Mouse (Mus musculus): ENCODE results near the gene 6430531B16Rik. TPM values are rescaled to one million over a fixed set of nuclear protein-coding genes. Genes with fewer than 3 reads are reported as not detected.
A peak's percentile ranks its signal among the peaks of the same experiment; 100 is the strongest.

6430531B16Rik gene
- total and polyA plus RNA-seq, 2 experiments from 2014 or later = 0.23 TPM; not detected in 1

DNA sequence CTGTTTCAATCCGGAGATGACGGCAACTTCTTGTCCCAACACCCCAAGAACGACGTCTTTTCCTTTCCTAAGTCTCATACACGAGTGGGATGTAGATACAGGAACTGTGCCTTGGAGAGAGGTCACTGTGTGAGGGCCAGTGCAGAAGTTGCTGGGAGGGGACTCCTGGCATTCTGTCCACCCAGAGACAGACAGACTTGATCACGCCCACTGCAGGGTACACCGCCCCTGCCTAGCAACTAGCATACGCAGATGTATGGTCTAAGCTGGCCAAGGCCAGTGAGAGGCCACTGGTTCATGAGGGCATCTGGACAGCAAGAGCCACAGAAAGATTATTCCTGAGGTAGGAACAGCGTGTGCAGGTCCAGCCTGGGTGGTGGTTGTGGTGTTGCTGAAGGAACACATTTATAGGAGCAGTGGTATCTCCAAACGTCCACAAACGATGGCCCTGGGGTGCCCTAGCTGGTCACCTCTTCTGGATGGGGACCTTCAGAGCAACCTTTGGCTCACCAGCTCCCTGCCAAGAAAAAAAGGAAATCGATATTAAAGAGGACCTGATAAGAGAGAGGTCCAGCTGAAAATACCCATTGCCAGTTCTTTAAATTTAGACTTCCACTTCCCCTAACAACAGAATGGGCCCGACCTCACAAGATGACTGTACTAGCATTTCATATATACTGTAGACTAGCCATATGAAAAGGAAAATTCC is 610 bp upstream of the 6430531B16Rik start:
- Histone ChIP-seq H3K27ac (ENCODE audit: low read depth) (no peak overlapping the region), H3K27me3 (ENCODE audit: control insufficient read depth, insufficient read depth, low read length) (no peaks in the 10 kb centered on the region), H3K4me2 (ENCODE audit: low read depth, low read length) (peak overlapping the region; percentile 78), H3K4me3 (ENCODE audit: low read depth, low read length) (peak overlapping the region; percentile 49), H3K4me1 (ENCODE audit: control insufficient read depth, insufficient read depth) (peaks cover 14% of the 10 kb centered on the region), H3K9ac (replicated peaks; ENCODE audit: low read depth, low read length) (no peak overlapping the region), H3K9me3 (replicated peaks; ENCODE audit: control insufficient read depth, low read length) (no peaks in the 10 kb centered on the region), H3K36me3 (replicated peaks; ENCODE audit: control insufficient read depth, insufficient read depth, low read length) (no peaks in the 10 kb centered on the region)
- 39% methylated on average over 13 of the region's 13 CpGs for WGBS
- DNase-seq (ENCODE audit: low spot score) (no peak), ATAC-seq (ENCODE audit: insufficient read depth, low read depth) (peak; percentile 39; the same call in 1 of the 2 replicates)
- no peak for TF ChIP-seq EP300 (IDR thresholded peaks at IDR 0.05; ENCODE audit: low read depth)
- no peak for TF ChIP-seq CTCF (IDR thresholded peaks at IDR 0.05; ENCODE audit: low read depth)

DNA sequence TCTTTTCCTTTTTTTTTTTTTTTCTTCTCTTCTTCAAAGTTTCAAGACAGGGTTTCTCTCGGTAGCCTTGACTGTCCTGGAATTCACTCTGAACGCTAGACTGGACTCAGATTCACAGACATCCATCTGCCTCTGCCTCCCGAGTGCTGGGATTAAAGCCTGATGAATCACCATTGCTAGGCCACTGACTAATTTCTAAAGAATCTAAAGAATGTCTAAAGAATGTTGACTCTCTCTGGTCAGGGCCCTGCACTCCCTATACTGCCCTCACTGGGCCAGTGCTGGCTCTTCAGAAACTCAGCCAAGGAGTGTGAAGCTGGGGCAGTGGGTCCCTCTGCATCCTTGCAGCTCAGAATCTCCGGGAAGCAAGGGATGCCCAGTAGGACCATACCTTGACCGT is 3.1 kb downstream of the 6430531B16Rik start:
- H3K4me1 ChIP-seq (ENCODE audit: control insufficient read depth, insufficient read depth) = peaks cover 15% of the 10 kb centered on the region
- no peak overlapping the region for H3K9ac ChIP-seq (replicated peaks; ENCODE audit: low read depth, low read length)
- no peak overlapping the region for H3K4me3 ChIP-seq (ENCODE audit: low read depth, low read length)
- no peak for DNase-seq (ENCODE audit: low spot score)
- no peak overlapping the region for H3K4me2 ChIP-seq (ENCODE audit: low read depth, low read length)
- no peaks in the 10 kb centered on the region for H3K36me3 ChIP-seq (replicated peaks; ENCODE audit: control insufficient read depth, insufficient read depth, low read length)
- no peaks in the 10 kb centered on the region for H3K9me3 ChIP-seq (replicated peaks; ENCODE audit: control insufficient read depth, low read length)
- 52% methylated on average over 5 of the region's 5 CpGs for WGBS
- TF ChIP-seq CTCF (IDR thresholded peaks at IDR 0.05; ENCODE audit: low read depth) = no peak
- no peak for TF ChIP-seq EP300 (IDR thresholded peaks at IDR 0.05; ENCODE audit: low read depth)
- ATAC-seq (ENCODE audit: insufficient read depth, low read depth) = no peak
- no peak overlapping the region for H3K27ac ChIP-seq (ENCODE audit: low read depth)
- no peaks in the 10 kb centered on the region for H3K27me3 ChIP-seq (ENCODE audit: control insufficient read depth, insufficient read depth, low read length)

DNA sequence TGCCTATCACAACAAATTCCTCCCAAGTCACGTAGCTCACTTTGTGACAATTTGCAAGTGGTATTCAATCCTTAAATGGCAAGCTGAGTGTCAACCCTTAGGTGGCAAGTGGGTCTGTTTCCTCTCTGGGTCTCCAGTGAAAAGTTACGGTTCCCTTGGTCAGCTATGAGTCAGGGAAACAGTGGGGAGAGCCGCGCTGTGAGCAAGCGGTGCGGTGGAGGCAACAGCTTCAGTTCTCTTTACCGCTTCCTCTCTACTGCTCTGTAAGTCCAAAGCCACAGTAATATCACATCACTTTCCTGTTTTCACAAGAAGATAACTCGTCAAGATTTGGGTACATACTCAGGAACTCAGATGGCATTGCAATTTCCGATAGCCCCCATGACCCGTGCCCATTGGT is 4.2 kb downstream of the 6430531B16Rik start:
- Histone ChIP-seq H3K27me3 (ENCODE audit: control insufficient read depth, insufficient read depth, low read length) (no peaks in the 10 kb centered on the region), H3K4me3 (ENCODE audit: low read depth, low read length) (no peak overlapping the region), H3K4me1 (ENCODE audit: control insufficient read depth, insufficient read depth) (peaks cover 15% of the 10 kb centered on the region), H3K27ac (ENCODE audit: low read depth) (no peak overlapping the region), H3K9ac (replicated peaks; ENCODE audit: low read depth, low read length) (no peak overlapping the region), H3K36me3 (replicated peaks; ENCODE audit: control insufficient read depth, insufficient read depth, low read length) (no peaks in the 10 kb centered on the region), H3K9me3 (replicated peaks; ENCODE audit: control insufficient read depth, low read length) (no peaks in the 10 kb centered on the region), H3K4me2 (ENCODE audit: low read depth, low read length) (no peak overlapping the region)
- no peak for ATAC-seq (ENCODE audit: insufficient read depth, low read depth)
- TF ChIP-seq EP300 (IDR thresholded peaks at IDR 0.05; ENCODE audit: low read depth) = no peak
- no peak for TF ChIP-seq CTCF (IDR thresholded peaks at IDR 0.05; ENCODE audit: low read depth)
- WGBS = 62% methylated on average over 10 of the region's 10 CpGs
- no peak for DNase-seq (ENCODE audit: low spot score)

DNA sequence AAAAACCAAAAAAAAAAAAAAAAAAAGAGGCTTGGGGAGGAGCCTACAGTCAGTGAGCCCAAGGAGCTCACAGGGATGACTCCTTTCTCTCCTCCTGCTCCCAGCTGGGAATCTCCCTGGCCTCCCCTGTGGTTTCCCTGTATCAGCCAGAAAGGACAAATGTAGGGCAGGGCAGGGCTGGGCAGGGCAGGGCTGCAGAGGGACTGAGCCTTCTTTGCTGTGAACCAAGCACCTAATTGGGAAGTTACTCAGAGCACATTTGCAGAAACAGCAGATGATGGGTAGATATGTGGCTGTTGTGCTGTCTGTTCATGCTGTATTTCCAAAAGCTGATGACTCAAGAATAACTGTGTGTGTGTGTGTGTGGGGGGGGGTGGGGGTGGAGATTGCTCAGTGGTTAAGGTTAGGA is 5.6 kb downstream of the 6430531B16Rik start:
- Histone ChIP-seq H3K4me2 (ENCODE audit: low read depth, low read length) (no peak overlapping the region), H3K27ac (ENCODE audit: low read depth) (no peak overlapping the region), H3K4me1 (ENCODE audit: control insufficient read depth, insufficient read depth) (peaks cover 3% of the 10 kb centered on the region; the same call in 1 of the 2 replicates), H3K9me3 (replicated peaks; ENCODE audit: control insufficient read depth, low read length) (no peaks in the 10 kb centered on the region), H3K4me3 (ENCODE audit: low read depth, low read length) (no peak overlapping the region), H3K9ac (replicated peaks; ENCODE audit: low read depth, low read length) (no peak overlapping the region), H3K36me3 (replicated peaks; ENCODE audit: control insufficient read depth, insufficient read depth, low read length) (no peaks in the 10 kb centered on the region), H3K27me3 (ENCODE audit: control insufficient read depth, insufficient read depth, low read length) (peaks cover 5% of the 10 kb centered on the region; the same call in 1 of the 2 replicates)
- ATAC-seq (ENCODE audit: insufficient read depth, low read depth) (no peak), DNase-seq (ENCODE audit: low spot score) (no peak)
- TF ChIP-seq EP300 (IDR thresholded peaks at IDR 0.05; ENCODE audit: low read depth) (no peak), CTCF (IDR thresholded peaks at IDR 0.05; ENCODE audit: low read depth) (no peak)

DNA sequence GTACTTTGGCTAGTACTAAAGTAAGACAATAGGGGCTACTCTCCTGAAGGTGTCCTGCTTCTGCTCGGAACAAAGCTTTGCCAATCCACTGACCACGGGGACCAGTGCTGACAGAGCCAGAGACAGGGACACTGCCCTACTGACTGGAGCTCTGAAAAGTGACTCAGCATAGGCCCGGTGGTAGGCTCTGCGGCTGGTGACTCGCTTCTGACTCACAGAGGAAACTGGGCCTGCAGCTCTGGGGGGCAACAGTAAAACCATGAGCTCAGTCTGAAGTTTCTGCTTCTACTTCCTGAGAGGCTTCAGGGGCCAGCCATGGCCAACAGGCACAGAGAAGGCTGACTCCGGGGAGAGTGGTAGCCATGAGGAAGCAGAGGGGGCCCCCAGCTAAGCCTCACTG is 7.1 kb downstream of the 6430531B16Rik start:
- Histone ChIP-seq H3K4me1 (ENCODE audit: control insufficient read depth, insufficient read depth) (peaks cover 3% of the 10 kb centered on the region; the same call in 1 of the 2 replicates), H3K36me3 (replicated peaks; ENCODE audit: control insufficient read depth, insufficient read depth, low read length) (no peaks in the 10 kb centered on the region), H3K4me2 (ENCODE audit: low read depth, low read length) (no peak overlapping the region), H3K27ac (ENCODE audit: low read depth) (no peak overlapping the region), H3K27me3 (ENCODE audit: control insufficient read depth, insufficient read depth, low read length) (peaks cover 5% of the 10 kb centered on the region; the same call in 1 of the 2 replicates), H3K9me3 (replicated peaks; ENCODE audit: control insufficient read depth, low read length) (no peaks in the 10 kb centered on the region), H3K4me3 (ENCODE audit: low read depth, low read length) (no peak overlapping the region), H3K9ac (replicated peaks; ENCODE audit: low read depth, low read length) (no peak overlapping the region)
- 48% methylated on average over 6 of the region's 6 CpGs for WGBS
- no peak for ATAC-seq (ENCODE audit: insufficient read depth, low read depth)
- TF ChIP-seq CTCF (IDR thresholded peaks at IDR 0.05; ENCODE audit: low read depth) = no peak
- no peak for TF ChIP-seq EP300 (IDR thresholded peaks at IDR 0.05; ENCODE audit: low read depth)
- DNase-seq (ENCODE audit: low spot score) = no peak

DNA sequence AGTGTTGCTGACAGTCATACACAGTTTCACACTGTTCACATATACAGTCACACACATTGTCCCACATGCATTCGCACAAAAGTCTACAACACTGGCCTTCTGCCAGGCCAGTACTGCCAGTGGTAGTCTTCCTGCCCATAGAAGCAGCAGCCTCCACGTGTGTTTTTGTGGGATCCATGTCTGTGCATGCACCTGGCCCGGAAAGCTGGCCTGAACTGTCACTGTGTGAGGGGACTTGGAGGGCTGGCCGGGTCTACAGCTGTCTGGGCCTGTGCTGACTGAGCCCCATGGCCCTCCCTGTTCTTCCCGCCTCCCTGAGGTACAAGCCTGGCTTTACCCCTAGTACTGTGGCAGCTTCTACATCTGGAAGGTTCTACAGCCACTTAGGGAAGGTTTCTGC is 7.6 kb downstream of the 6430531B16Rik start:
- DNase-seq (ENCODE audit: low spot score) = no peak
- 68% methylated on average over 5 of the region's 5 CpGs for WGBS
- TF ChIP-seq CTCF (IDR thresholded peaks at IDR 0.05; ENCODE audit: low read depth) (no peak), EP300 (IDR thresholded peaks at IDR 0.05; ENCODE audit: low read depth) (no peak)
- Histone ChIP-seq H3K4me3 (ENCODE audit: low read depth, low read length) (no peak overlapping the region), H3K9me3 (replicated peaks; ENCODE audit: control insufficient read depth, low read length) (no peaks in the 10 kb centered on the region), H3K36me3 (replicated peaks; ENCODE audit: control insufficient read depth, insufficient read depth, low read length) (no peaks in the 10 kb centered on the region), H3K27me3 (ENCODE audit: control insufficient read depth, insufficient read depth, low read length) (peaks cover 5% of the 10 kb centered on the region; the same call in 1 of the 2 replicates), H3K4me2 (ENCODE audit: low read depth, low read length) (no peak overlapping the region), H3K9ac (replicated peaks; ENCODE audit: low read depth, low read length) (no peak overlapping the region), H3K27ac (ENCODE audit: low read depth) (no peak overlapping the region), H3K4me1 (ENCODE audit: control insufficient read depth, insufficient read depth) (peaks cover 3% of the 10 kb centered on the region; the same call in 1 of the 2 replicates)
- ATAC-seq (ENCODE audit: insufficient read depth, low read depth) = no peak
